8 mouse cellular contexts compared by ENCODE assay signal in the genomic region with DNA sequence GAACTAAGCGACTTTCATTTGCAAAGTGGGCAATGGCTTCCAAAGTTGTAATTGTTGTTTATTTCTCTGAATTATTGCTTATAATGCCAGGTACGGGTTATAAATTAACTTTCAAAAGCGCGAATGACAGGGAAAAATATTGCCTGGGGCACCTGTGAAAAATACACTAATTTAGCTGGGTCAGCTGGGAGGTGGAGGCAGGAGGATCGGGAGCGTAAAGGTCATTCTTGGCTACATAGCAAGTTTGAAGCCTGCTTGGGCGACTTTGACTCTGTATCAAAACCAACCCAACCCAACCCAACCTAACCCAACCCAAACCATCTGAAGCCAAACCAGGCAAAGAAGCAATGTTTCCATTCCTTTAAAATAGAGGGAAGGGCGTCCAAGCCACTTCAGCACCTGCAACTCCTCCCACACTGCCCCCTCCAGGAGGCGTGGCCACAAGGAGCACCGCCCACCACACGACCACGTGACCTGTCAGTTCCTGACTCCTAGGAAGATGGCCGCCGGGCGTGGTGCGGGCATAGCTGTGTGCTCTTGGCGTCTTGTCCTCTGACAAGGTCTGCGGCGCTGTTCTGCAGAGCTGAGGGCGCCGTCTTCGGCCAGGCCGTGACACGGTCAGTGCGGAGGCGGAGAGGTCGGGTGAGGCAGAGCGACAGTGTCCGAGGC. TPM values are rescaled to one million over a fixed set of nuclear protein-coding genes. Genes with fewer than 3 reads are reported as not detected.
DNase-seq lines count a peak whose midpoint lies in the region; ATAC-seq lines count a peak whose summit lies in the region.

TSS of gene Kidins220 (plus strand) at position 480 of the 669 bp plus-strand sequence.

- ATAC-seq in common myeloid progenitor, adult 5-6 weeks (replicated peaks; ENCODE audit: low read depth, poor library complexity, severe bottlenecking): peak; percentile 88

- peak; percentile 98 for DNase-seq in ZHBTc4 (ENCODE audit: low read depth, low spot score)
- DNase-seq in gastrocnemius, adult 8-10 months (ENCODE audit: low spot score in 2 of 2): peak; percentile 92 to 94
- peak; percentile 46 for DNase-seq in hindlimb bud, embryonic 11.5 days (ENCODE audit: extremely low spot score, low read depth, low spot score)
- peak; percentile 95 for DNase-seq in left cerebral cortex, adult 8-10 months (ENCODE audit: low spot score in 2 of 2)
- peak; percentile 97 for DNase-seq in right cerebral cortex, postnatal 10 days (ENCODE audit: low spot score in 2 of 2)
- DNase-seq in urinary bladder, postnatal 25 days (ENCODE audit: low spot score): peak; percentile 96

- no peaks in the 10 kb centered on the region for H3K27me3 ChIP-seq in megakaryocyte, embryonic 14.5 days (replicated peaks)

- peak within 1 kb of the TSS; percentile 100 for H3K4me3 ChIP-seq in megakaryocyte, embryonic 14.5 days (replicated peaks)

- peaks cover 23% of the 10 kb centered on the region for H3K36me3 ChIP-seq in megakaryocyte, embryonic 14.5 days (replicated peaks; ENCODE audit: low read length)

- no peaks in the 10 kb centered on the region for H3K9me3 ChIP-seq in megakaryocyte, embryonic 14.5 days

- H3K4me1 ChIP-seq in megakaryocyte, embryonic 14.5 days: peaks cover 44% of the 10 kb centered on the region

RNA-seq across cellular contexts. Expression of gene Kidins220, which starts in this region (rescaled TPM):
- 66.0 and 89.1 TPM in 2 replicates for total RNA-seq in common myeloid progenitor, adult 5-6 weeks (2017)
- total RNA-seq in gastrocnemius, adult 8-10 months (2022): 10 to 100 TPM; 43.2 to 50.6 (median 45.3) TPM
- 100 to 1,000 TPM; 316 to 342 (median 332) TPM for total RNA-seq in left cerebral cortex, adult 8-10 months (2022)
- polyA plus RNA-seq in megakaryocyte, embryonic 14.5 days (2012; ENCODE audit: insufficient read depth, low replicate concordance): 7.2 and 13.8 TPM in 2 replicates

Comparison
In these comparisons a context has a peak if more than half of its experiments do, and no peak if none do; other contexts are left out.
1. Peak in every context shown above with its lines: DNase-seq, ATAC-seq and H3K4me3 ChIP-seq.
2. DNase-seq: peak in every context shown above with its lines; median percentile 98 in ZHBTc4; 97 in right cerebral cortex, postnatal 10 days; 96 in urinary bladder, postnatal 25 days; 95 in left cerebral cortex, adult 8-10 months; 93 in gastrocnemius, adult 8-10 months; 46 in hindlimb bud, embryonic 11.5 days.